Mouse (Mus musculus) erythroid progenitor cell, adult 5-6 weeks (primary cell): ENCODE data around the gene Iqsec1. TPM values are rescaled to one million over a fixed set of nuclear protein-coding genes. Genes with fewer than 3 reads are reported as not detected.

Experiments used
- ATAC-seq: replicated peaks from 2 replicates; pipeline ENCODE4 v1.8.0; 2016; ENCODE audit warnings: moderate number of reproducible peaks, mild to moderate bottlenecking, moderate TSS enrichment, inconsistent platforms; ENCODE audit not compliant: poor library complexity, low FRiP score, severe bottlenecking
- total RNA-seq, 2 experiments: library from RNA; stranded (forward) in 1 of 2; stranded (reverse) in 1 of 2; fragments of 150-400 nt in 1 of 2; fragments of 186-747, 209-891 nt in 1 of 2; gene quantifications; 2 replicates each; pipeline versions ENCODE4 v1.2.3 to v1.2.4; 2015 to 2017; ENCODE audit warnings: low replicate concordance in 2 of 2

Gene Iqsec1
- total RNA-seq, 2 experiments from 2014 or later: 41.4 to 88.0 TPM

DNA sequence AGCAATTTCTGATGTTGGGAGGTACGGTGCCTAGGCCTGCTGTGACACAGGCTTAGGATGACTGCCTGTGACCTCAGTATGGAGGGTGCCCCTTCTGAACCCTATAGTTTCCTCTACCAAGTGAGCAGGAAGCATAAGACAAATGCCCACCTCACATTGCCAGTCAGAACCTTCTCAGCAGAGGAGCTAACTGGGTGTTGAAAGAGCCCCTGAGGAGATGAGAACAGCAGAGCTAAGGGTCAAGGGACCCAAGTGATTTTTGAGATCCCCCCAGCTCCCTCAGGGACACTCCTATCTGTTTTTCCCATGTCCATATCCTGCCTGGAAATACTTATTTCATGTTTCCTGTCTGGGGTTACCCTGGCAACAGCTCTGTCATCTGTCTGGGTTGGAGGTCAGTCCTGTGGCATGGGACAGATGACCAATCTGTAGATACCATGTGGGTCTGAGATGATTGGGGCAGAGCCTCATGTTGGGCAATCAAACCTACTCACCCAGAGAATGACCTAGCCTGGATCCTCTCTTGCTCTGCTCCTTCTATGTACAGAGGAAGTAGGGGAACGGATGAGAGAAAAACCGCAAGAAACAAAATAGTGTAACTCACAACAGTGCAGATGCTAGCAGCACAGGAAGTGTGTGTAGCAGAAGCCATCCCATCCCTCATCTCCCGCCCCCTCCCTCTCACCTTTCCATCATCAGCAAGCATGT, 248.0 kb downstream of the Iqsec1 start:
- no peak for ATAC-seq

DNA sequence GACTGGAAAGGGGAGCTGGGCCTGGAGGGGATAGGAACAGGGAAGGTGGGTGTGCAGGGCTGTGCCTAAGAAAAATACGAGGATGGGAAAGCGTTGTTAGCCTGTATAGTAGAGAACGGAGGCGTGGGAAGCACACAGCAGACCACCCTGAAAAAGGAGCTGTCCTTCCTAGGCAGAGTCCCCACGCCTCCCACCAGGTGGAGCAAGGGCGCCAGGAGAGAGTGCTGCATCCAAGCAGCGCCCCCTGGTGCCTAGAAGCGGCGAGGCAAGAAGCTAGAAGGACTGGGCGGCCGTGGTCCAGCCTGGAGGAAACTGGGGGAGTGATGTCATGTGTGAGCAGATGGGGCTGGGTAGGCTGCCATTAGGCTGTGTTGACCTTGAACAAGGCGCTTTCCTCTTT, 251.1 kb downstream of the Iqsec1 start:
- peak; percentile 87 for ATAC-seq

GRCm38 (mm10) chr6:90736691-90737245, 251.7 kb downstream of the Iqsec1 start:
- ATAC-seq: 0 out of 2 replicates have a peak, but pooled peaks have one; percentile 26

DNA sequence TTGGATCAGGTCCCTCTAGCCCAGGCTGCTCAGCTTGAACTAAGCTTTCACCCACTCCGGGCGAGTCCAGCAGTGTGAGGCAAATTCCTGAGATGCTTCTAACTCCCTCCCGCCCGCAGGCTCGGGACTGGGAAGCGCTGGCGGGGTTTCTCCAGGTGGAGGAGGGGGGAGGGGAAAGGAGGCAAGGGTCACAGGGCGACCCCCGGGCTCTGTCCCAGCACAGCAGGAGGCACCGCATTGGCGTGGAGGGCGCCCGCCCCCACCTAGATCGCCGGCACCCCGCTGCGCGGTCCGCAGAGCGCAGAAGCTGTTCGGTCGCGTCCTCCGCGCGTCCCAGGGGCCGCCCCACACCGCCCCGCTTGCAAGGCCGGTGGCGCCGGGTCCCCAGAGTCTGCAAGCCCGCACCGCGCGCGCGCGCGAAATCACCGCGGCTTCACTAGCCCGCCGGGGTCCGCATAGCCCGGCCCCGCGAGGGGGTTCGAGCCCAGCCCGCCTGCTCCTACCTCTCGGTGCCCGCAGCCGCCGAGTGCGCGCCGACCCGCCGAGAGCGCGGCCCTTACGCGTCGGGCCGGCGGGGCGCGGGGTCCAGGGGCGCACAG, 252.3 kb downstream of the Iqsec1 start:
- no peak for ATAC-seq

- ATAC-seq: no peak
These were observed 253.0 kb downstream of the Iqsec1 start for GRCm38 (mm10) chr6:90735396-90736036.

- ATAC-seq: no peak
These were observed 253.7 kb downstream of the Iqsec1 start for GRCm38 (mm10) chr6:90734806-90735205.

GRCm38 (mm10) chr6:90731327-90731726, 257.2 kb downstream of the Iqsec1 start:
- ATAC-seq: no peak

DNA sequence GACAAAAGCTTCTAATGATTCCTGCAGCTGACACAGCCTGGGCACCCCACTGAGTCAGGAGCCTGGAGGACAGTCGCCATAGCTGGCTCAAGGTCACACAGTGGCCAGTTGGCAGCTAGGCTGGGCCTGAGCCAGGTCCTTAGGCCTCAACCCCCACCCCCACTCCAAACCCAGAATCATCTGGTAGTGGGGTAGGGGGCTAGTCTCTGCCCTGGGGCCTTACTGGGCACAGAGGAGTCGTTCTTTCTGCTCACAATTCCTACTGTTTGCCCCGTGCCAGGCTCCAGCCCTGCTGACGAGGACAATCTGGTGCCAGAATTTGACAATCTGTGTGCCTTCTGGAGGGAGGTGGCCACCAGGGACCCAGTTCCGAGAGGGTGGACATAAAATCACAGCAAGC, 258.7 kb downstream of the Iqsec1 start:
- no peak for ATAC-seq

DNA sequence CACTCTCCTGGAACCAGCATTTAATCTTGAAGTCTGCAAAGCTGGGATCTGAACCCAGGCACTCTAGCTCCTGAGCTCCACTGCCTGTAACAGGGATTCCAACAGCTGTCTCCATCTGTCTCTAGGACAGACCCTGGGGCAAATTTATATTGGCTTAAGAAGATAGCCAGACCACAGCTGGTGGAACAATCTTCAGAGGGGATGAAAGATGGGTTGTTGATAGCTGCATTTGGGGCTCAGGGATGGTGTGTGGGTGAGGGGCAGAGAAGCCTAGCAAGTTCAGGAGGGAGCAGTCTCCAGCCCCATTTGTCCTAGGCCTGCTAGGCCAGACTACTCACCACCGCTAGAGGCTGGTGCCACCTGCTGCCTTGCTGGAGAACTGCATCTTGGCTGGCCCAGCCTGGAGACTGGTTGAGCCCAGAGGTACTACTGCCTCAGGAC, 260.0 kb downstream of the Iqsec1 start:
- peak; percentile 94 for ATAC-seq

GRCm38 (mm10) chr6:90727826-90728225, 260.7 kb downstream of the Iqsec1 start:
- no peak for ATAC-seq

GRCm38 (mm10) chr6:90726711-90727122, 261.8 kb downstream of the Iqsec1 start:
- no peak for ATAC-seq

DNA sequence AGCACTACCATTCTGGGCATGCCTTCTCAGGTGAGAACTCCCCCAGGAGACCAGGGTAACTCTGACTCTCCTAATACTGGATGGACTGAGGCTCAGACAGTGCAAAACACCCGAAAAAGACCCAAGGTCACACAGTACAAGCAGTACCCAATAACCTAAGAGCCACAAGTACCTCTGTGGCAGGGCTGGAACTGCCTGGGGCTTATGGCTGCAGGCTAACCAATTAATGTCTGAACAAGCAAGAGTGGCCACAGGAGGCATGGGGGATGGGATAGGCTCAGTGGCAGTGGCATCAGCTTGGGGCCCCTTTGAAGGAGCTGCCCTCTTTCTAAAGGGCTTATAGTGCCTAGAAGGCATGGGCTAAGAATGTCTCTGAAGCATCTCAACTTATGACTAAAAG, 263.0 kb downstream of the Iqsec1 start:
- no peak for ATAC-seq

- no peak for ATAC-seq
These were observed 265.5 kb downstream of the Iqsec1 start for GRCm38 (mm10) chr6:90722993-90723392.

GRCm38 (mm10) chr6:90720996-90721746, 267.3 kb downstream of the Iqsec1 start:
- ATAC-seq: peak; percentile 64; the same call in 1 of the 2 replicates

DNA sequence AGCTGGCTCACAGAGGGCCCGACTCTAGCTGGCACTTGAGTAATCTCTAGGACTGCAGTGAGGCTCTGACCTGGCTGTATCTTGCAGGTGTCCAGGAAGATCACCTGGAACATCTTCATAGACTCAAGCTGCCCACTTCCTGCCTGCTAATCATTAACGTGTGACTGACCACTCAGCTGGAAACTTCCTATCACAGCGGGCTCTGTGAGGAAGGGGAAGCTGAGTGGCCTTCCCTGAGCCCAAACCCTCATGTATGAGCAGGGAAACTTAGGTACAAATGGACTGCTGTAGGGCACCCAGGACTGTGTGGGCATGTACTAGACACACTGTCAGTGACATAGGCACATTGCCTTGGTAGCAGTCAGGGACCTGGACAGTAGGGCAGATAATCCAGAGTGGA, 268.3 kb downstream of the Iqsec1 start:
- no peak for ATAC-seq

- no peak for ATAC-seq
These were observed 269.1 kb downstream of the Iqsec1 start for GRCm38 (mm10) chr6:90719402-90719801.

DNA sequence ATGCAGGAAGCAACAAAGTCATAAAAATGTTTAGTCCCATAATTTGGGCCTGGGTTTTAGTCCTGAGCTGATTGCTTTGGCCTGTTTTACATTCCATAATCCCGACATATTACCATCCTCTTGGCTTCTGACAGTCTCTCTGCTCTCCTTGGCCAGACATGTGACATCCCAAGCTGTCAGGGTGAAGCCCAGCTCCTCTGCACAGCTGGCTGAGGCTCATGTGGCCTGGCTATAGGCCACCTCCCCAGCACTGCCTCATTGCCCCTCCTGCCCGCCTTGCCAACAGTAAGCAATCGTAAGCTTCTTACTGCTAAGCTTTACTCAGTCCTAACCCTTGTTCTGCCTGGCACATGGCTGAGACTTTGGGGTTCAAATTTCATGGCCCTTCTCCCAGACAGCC, 270.0 kb downstream of the Iqsec1 start:
- ATAC-seq: no peak

DNA sequence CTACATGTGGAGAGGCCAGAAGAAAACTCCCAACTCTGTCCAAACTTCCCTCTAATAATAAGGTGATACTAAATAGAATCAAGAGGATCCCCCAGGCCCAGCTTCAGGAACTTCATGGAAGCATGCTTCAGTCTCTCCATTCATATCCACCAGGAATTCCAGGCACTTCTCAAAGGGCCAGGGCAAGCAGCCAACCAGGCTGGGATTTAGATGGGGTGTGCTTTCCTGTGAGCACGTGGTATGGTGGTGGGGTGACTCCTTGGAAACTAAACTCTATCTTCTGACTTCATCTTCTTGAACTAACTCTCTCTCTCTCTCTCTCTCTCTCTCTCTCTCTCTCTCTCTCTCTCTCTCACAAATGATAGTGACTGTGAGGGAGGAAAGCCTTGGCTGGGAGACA, 270.8 kb downstream of the Iqsec1 start:
- ATAC-seq: no peak

- no peak for ATAC-seq
These were observed 271.6 kb downstream of the Iqsec1 start for GRCm38 (mm10) chr6:90716853-90717252.

GRCm38 (mm10) chr6:90716066-90716704, 272.3 kb downstream of the Iqsec1 start:
- peak; percentile 76 for ATAC-seq
